Mouse (Mus musculus): ENCODE data around the gene Trim28.

GRCm38 (mm10) chr7:13044254-13044625 lies 45.3 kb downstream of the Trim28 start:
- TF ChIP-seq CTCF (IDR thresholded peaks at IDR 0.05; ENCODE audit: low read depth, low read length) (no peak), POLR2A (IDR thresholded peaks at IDR 0.05; ENCODE audit: extremely low read depth, insufficient read depth, low read length) (no peak)

Measured in liver, adult 2 months (tissue).